Mouse (Mus musculus): ENCODE data around the gene Thap3. TPM values are rescaled to one million over a fixed set of nuclear protein-coding genes. Genes with fewer than 3 reads are reported as not detected.

Thap3 gene
- polyA plus RNA-seq, 1 experiment from 2014 or later = 42.4 TPM

GRCm38 (mm10) chr4:152024525-152024924 lies 35.7 kb upstream of the Thap3 start:
- no peak overlapping the region for H3K4me2 ChIP-seq (replicated peaks; ENCODE audit: low read depth, low read length)
- H3K27me3 ChIP-seq (ENCODE audit: insufficient read depth, low read length) = no peaks in the 10 kb centered on the region
- H3K27ac ChIP-seq (ENCODE audit: low read length) = no peak overlapping the region
- H3K36me3 ChIP-seq (ENCODE audit: insufficient read depth, low read length) = peaks cover 43% of the 10 kb centered on the region
- 88% methylated on average over 11 of the region's 11 CpGs for WGBS
- ATAC-seq (ENCODE audit: low FRiP score, low TSS enrichment) = no peak
- H3K4me3 ChIP-seq (ENCODE audit: low read length) = no peak overlapping the region
- H3K9ac ChIP-seq (replicated peaks; ENCODE audit: low read length) = no peak overlapping the region
- H3K9me3 ChIP-seq (ENCODE audit: low read length) = no peaks in the 10 kb centered on the region
- H3K4me1 ChIP-seq (ENCODE audit: insufficient read depth, low read length) = peaks cover 34% of the 10 kb centered on the region

DNA sequence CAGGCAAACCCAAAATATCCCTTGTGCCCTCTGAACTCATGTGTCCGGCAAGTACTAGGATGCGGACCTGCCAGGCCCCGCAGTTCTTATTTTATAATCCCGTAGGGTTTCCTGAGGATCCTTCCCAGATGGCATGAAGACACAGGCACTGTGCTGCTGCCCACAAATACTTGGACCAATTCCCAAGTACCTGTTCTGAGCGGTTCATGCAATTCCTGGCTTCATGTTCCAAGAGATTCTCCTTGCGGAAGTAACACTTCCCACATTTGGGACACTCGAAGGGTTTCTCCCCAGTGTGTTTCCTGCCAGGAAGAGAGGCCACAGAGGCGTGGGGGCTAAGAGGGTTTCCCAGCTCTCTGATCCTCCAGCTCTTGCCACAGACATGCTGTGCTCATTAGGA lies 33.7 kb upstream of the Thap3 start:
- Histone ChIP-seq H3K27ac (ENCODE audit: low read length) (no peak overlapping the region), H3K36me3 (ENCODE audit: insufficient read depth, low read length) (peaks cover 50% of the 10 kb centered on the region), H3K27me3 (ENCODE audit: insufficient read depth, low read length) (no peaks in the 10 kb centered on the region), H3K9ac (replicated peaks; ENCODE audit: low read length) (no peak overlapping the region), H3K4me2 (replicated peaks; ENCODE audit: low read depth, low read length) (no peak overlapping the region), H3K4me3 (ENCODE audit: low read length) (no peak overlapping the region), H3K4me1 (ENCODE audit: insufficient read depth, low read length) (peaks cover 24% of the 10 kb centered on the region), H3K9me3 (ENCODE audit: low read length) (no peaks in the 10 kb centered on the region)
- 84% methylated on average over 8 of the region's 8 CpGs for WGBS
- ATAC-seq (ENCODE audit: low FRiP score, low TSS enrichment) = no peak

DNA sequence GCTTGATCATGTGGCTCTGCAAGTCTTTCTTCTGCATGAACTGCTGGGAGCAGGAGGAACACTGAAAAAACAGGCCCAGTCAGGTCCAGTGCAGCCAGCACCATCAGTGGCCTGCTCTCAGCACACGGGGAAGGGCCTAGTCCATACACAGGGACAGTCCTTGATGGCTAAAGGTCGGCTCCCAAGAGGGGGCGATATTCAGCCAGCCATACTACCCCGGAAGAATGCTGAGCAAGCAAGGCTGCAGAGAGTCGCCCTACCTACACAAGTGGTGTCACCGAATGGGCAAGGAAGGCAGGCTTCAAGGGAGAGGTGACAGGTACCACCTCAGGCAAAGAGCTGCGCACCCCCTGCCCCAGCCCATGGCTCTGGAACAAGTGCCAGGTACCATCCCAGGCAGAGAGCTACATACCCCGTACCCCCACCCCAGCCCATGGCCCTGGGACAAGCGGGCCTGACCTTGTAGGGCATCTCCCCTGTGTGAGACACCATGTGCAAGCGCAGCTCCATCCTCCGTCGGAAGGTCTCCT lies 32.8 kb upstream of the Thap3 start:
- H3K4me2 ChIP-seq (replicated peaks; ENCODE audit: low read depth, low read length) = no peak overlapping the region
- no peak overlapping the region for H3K27ac ChIP-seq (ENCODE audit: low read length)
- WGBS = 80% methylated on average over 12 of the region's 12 CpGs
- H3K27me3 ChIP-seq (ENCODE audit: insufficient read depth, low read length) = no peaks in the 10 kb centered on the region
- H3K4me1 ChIP-seq (ENCODE audit: insufficient read depth, low read length) = peaks cover 21% of the 10 kb centered on the region
- H3K9me3 ChIP-seq (ENCODE audit: low read length) = no peaks in the 10 kb centered on the region
- no peak for ATAC-seq (ENCODE audit: low FRiP score, low TSS enrichment)
- H3K4me3 ChIP-seq (ENCODE audit: low read length) = no peak overlapping the region
- H3K36me3 ChIP-seq (ENCODE audit: insufficient read depth, low read length) = peaks cover 50% of the 10 kb centered on the region
- no peak overlapping the region for H3K9ac ChIP-seq (replicated peaks; ENCODE audit: low read length)

DNA sequence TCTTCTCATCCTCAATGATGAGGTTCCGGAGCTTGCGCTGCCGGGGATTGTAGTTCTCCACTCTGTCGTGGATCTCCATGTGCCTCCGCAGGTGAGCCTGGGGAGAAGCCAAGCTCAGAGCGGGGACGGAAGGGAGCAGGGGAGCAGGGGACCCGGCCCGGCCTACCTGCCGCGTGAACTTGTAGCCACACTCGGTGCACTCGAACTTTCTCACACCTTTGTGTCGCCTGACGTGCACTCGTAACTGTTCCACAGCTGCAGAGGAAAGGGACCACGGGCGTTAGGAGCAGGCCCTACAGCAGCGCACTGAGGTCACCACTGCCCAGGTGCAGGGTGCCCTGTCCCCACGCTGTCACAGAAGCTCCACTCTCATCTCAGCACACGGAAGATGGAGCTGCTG lies 31.2 kb upstream of the Thap3 start:
- H3K9ac ChIP-seq (replicated peaks; ENCODE audit: low read length) = no peak overlapping the region
- H3K4me1 ChIP-seq (ENCODE audit: insufficient read depth, low read length) = peaks cover 5% of the 10 kb centered on the region
- peaks cover 63% of the 10 kb centered on the region for H3K36me3 ChIP-seq (ENCODE audit: insufficient read depth, low read length)
- 93% methylated on average over 21 of the region's 21 CpGs for WGBS
- no peak for ATAC-seq (ENCODE audit: low FRiP score, low TSS enrichment)
- no peak overlapping the region for H3K4me3 ChIP-seq (ENCODE audit: low read length)
- no peak overlapping the region for H3K4me2 ChIP-seq (replicated peaks; ENCODE audit: low read depth, low read length)
- H3K27me3 ChIP-seq (ENCODE audit: insufficient read depth, low read length) = no peaks in the 10 kb centered on the region
- H3K9me3 ChIP-seq (ENCODE audit: low read length) = no peaks in the 10 kb centered on the region
- H3K27ac ChIP-seq (ENCODE audit: low read length) = no peak overlapping the region

DNA sequence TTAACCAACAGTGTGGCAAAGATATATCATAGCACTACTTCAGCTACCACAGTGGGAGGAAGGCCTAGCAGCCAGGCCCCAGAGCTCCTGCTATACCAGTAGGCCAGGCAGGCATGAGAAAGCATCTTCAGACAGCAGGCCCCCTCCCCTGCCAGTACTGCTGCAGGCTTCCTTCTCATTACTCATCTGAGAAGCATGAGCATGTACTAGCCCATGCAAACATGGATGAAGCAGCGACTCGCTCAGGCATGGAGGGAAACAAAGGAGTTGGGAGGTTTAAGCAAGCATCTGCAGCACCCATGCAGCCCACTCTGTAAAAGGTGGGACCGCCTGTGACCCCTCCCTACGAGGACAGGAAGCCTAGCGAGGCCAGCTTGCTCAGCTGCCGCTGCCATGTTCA lies 30.3 kb upstream of the Thap3 start:
- no peak overlapping the region for H3K9ac ChIP-seq (replicated peaks; ENCODE audit: low read length)
- H3K9me3 ChIP-seq (ENCODE audit: low read length) = no peaks in the 10 kb centered on the region
- H3K4me2 ChIP-seq (replicated peaks; ENCODE audit: low read depth, low read length) = no peak overlapping the region
- no peaks in the 10 kb centered on the region for H3K4me1 ChIP-seq (ENCODE audit: insufficient read depth, low read length)
- H3K27me3 ChIP-seq (ENCODE audit: insufficient read depth, low read length) = no peaks in the 10 kb centered on the region
- no peak overlapping the region for H3K4me3 ChIP-seq (ENCODE audit: low read length)
- no peak for ATAC-seq (ENCODE audit: low FRiP score, low TSS enrichment)
- no peak overlapping the region for H3K27ac ChIP-seq (ENCODE audit: low read length)
- peaks cover 66% of the 10 kb centered on the region for H3K36me3 ChIP-seq (ENCODE audit: insufficient read depth, low read length)
- 87% methylated on average over 6 of the region's 6 CpGs for WGBS

- Histone ChIP-seq H3K9ac (replicated peaks; ENCODE audit: low read length) (no peak overlapping the region), H3K36me3 (ENCODE audit: insufficient read depth, low read length) (peaks cover 40% of the 10 kb centered on the region), H3K4me2 (replicated peaks; ENCODE audit: low read depth, low read length) (no peak overlapping the region), H3K4me3 (ENCODE audit: low read length) (no peak overlapping the region), H3K9me3 (ENCODE audit: low read length) (no peaks in the 10 kb centered on the region), H3K4me1 (ENCODE audit: insufficient read depth, low read length) (peaks cover 20% of the 10 kb centered on the region), H3K27me3 (ENCODE audit: insufficient read depth, low read length) (no peaks in the 10 kb centered on the region), H3K27ac (ENCODE audit: low read length) (no peak overlapping the region)
- WGBS = 83% methylated on average over 12 of the region's 12 CpGs
- ATAC-seq (ENCODE audit: low FRiP score, low TSS enrichment) = no peak
These were observed 24.4 kb upstream of the Thap3 start for GRCm38 (mm10) chr4:152013036-152013813.

GRCm38 (mm10) chr4:152012109-152012508 lies 23.3 kb upstream of the Thap3 start:
- H3K36me3 ChIP-seq (ENCODE audit: insufficient read depth, low read length) = peaks cover 40% of the 10 kb centered on the region
- no peak overlapping the region for H3K4me3 ChIP-seq (ENCODE audit: low read length)
- no peaks in the 10 kb centered on the region for H3K9me3 ChIP-seq (ENCODE audit: low read length)
- no peaks in the 10 kb centered on the region for H3K27me3 ChIP-seq (ENCODE audit: insufficient read depth, low read length)
- peaks cover 30% of the 10 kb centered on the region for H3K4me1 ChIP-seq (ENCODE audit: insufficient read depth, low read length)
- no peak for ATAC-seq (ENCODE audit: low FRiP score, low TSS enrichment)
- no peak overlapping the region for H3K4me2 ChIP-seq (replicated peaks; ENCODE audit: low read depth, low read length)
- no peak overlapping the region for H3K9ac ChIP-seq (replicated peaks; ENCODE audit: low read length)
- no peak overlapping the region for H3K27ac ChIP-seq (ENCODE audit: low read length)
- 93% methylated on average over 16 of the region's 16 CpGs for WGBS

DNA sequence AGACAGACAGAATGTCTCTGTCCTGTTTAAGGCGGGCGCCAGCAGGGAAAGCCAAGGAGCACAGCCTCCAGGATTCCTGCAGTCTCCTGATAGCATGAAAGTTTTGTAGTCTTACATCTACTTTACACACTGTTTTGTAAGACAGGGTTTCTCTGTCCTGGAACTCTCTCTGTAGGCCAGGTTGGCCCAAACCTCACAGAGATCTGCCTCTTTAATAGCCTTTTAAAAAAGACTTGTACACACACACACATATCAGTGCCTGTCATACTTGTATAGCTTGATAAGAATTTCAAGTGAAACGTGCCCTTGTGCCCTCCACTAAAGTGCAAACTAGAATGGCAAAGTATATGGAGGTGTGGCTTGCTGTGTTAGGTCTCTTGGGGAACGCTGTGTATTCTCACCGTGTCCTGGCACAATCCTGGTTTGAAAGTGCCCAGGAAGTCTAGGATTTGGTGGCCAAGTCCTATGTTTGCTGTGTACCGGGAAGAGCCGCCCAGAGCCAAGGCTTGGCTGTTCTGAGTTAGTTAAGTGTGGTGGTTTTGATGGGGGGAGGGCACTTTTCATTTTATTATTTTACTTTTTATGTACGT lies 22.5 kb upstream of the Thap3 start:
- WGBS = 73% methylated on average over 8 of the region's 8 CpGs
- H3K9me3 ChIP-seq (ENCODE audit: low read length) = no peaks in the 10 kb centered on the region
- ATAC-seq (ENCODE audit: low FRiP score, low TSS enrichment) = no peak

DNA sequence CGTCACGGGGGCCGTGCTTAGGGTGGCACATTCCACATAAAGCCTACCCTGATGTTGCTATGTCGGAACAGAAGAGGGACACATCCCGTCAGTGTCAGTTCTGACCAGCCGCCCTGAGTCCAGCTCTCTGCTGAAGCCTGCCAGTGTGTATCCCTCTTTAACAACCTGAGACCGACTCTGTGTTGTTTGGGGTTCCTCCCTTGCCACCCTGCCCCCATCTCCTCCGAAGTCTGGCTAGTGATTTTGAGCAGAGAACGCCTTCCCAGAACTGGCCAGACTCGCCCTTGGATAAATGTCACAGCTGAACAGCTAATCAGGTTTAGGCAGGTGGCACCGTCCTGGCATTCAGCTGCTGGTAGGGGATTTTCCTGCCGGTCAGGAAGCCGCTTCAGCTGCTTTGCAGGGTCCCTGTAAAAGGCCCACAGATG lies 21.9 kb upstream of the Thap3 start:
- H3K9ac ChIP-seq (replicated peaks; ENCODE audit: low read length) = peak overlapping the region; percentile 83
- H3K9me3 ChIP-seq (ENCODE audit: low read length) = no peaks in the 10 kb centered on the region
- peaks cover 31% of the 10 kb centered on the region for H3K4me1 ChIP-seq (ENCODE audit: insufficient read depth, low read length)
- WGBS = 12% methylated on average over 13 of the region's 13 CpGs
- H3K4me3 ChIP-seq (ENCODE audit: low read length) = peak overlapping the region; percentile 83
- H3K36me3 ChIP-seq (ENCODE audit: insufficient read depth, low read length) = peaks cover 32% of the 10 kb centered on the region
- H3K27ac ChIP-seq (ENCODE audit: low read length) = peak overlapping the region; percentile 14; the same call in 1 of the 2 replicates
- peak overlapping the region; percentile 99 for H3K4me2 ChIP-seq (replicated peaks; ENCODE audit: low read depth, low read length)
- no peaks in the 10 kb centered on the region for H3K27me3 ChIP-seq (ENCODE audit: insufficient read depth, low read length)
- ATAC-seq (ENCODE audit: low FRiP score, low TSS enrichment) = no peak

More for the DNA sequence above, 22.5 kb upstream of the Thap3 start:
- H3K27ac ChIP-seq (ENCODE audit: low read length) = no peak overlapping the region
- H3K27me3 ChIP-seq (ENCODE audit: insufficient read depth, low read length) = no peaks in the 10 kb centered on the region
- H3K4me1 ChIP-seq (ENCODE audit: insufficient read depth, low read length) = peaks cover 31% of the 10 kb centered on the region
- peak overlapping the region; percentile 99 for H3K4me2 ChIP-seq (replicated peaks; ENCODE audit: low read depth, low read length)
- H3K9ac ChIP-seq (replicated peaks; ENCODE audit: low read length) = peak overlapping the region; percentile 83
- H3K4me3 ChIP-seq (ENCODE audit: low read length) = peak overlapping the region; percentile 83
- H3K36me3 ChIP-seq (ENCODE audit: insufficient read depth, low read length) = peaks cover 37% of the 10 kb centered on the region

Measured in kidney, embryonic 16.5 days (tissue).